Mouse (Mus musculus): ENCODE measurements around the gene Sowaha. TPM values are rescaled to one million over a fixed set of nuclear protein-coding genes. Genes with fewer than 3 reads are reported as not detected.

The Sowaha gene
- polyA plus RNA-seq, 1 experiment = 0.86 TPM

DNA sequence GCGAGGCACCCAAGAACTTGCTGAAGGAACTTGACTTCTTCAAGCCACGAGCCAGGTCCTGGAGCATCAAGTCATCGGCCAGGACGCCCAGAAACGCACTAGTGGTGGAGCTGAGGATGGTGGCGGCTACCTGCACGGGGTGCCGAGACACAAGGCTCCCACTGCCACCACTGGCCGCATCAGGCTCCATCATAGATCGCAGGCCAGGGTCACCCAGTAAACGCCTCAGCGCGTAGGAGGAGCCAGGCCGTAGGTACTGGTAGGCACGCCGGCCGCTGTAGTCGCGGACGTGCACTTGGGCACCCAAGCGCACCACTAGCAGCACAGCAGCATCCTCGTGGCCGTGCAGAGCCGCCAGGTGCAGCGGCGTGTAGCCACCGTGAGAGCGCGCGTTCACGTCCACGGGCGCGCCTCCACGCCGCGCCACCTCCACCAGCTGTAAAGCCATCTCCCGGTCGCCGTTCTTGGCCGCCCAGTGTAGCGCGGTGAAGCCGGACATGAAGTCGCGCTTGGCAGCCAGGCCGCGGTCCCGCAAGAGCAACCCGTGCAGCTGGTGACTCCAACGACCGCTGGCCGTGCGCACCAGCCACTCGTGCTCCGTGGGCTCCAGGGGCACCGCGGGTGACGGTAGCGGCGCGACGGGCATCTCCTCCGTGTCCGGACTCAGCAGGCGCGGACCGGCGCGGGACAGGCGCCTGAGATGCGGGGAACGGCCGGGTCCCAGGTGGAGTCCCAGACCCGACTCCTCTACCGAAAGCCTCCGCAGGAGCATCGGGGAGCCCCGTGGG, 1.5 kb downstream of the Sowaha start:
- no peak overlapping the region for H3K4me3 ChIP-seq (replicated peaks; ENCODE audit: extremely low read depth, low read depth, low read length)
- DNase-seq = no peak
- WGBS = 8% methylated on average over 79 of the region's 79 CpGs
- TF ChIP-seq CTCF (IDR thresholded peaks at IDR 0.05; ENCODE audit: insufficient read depth, low read length) (no peak), POLR2A (IDR thresholded peaks at IDR 0.05; ENCODE audit: borderline replicate concordance, extremely low read depth, low read depth, low read length) (no peak)
- H3K4me1 ChIP-seq (ENCODE audit: control insufficient read depth, insufficient read depth, low read length) = no peaks in the 10 kb centered on the region

DNA sequence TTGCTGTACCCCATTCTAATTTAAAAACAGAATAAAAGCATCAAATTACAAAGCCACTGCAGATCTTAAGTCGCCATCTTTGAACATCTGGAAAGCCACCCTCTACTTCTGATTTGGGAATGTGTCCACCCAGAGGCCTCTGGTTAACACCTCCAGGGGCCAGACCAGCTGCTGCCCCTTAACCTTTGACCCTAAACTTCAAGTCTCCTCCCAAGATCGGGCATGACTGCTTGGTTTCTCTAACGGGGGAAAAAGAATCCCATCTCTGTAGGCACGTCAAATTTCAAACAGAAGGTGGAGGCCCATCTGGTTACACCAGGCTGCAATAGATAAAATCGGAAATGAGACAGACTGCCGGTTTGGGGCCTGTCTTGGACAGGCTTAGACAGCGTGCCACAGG, 2.2 kb downstream of the Sowaha start:
- Histone ChIP-seq H3K4me1 (ENCODE audit: control insufficient read depth, insufficient read depth, low read length) (no peaks in the 10 kb centered on the region), H3K4me3 (replicated peaks; ENCODE audit: extremely low read depth, low read depth, low read length) (no peak overlapping the region)
- DNase-seq = no peak
- WGBS = 64% methylated on average over 7 of the region's 7 CpGs
- TF ChIP-seq CTCF (IDR thresholded peaks at IDR 0.05; ENCODE audit: insufficient read depth, low read length) = no peak
- TF ChIP-seq POLR2A (IDR thresholded peaks at IDR 0.05; ENCODE audit: borderline replicate concordance, extremely low read depth, low read depth, low read length) = no peak

DNA sequence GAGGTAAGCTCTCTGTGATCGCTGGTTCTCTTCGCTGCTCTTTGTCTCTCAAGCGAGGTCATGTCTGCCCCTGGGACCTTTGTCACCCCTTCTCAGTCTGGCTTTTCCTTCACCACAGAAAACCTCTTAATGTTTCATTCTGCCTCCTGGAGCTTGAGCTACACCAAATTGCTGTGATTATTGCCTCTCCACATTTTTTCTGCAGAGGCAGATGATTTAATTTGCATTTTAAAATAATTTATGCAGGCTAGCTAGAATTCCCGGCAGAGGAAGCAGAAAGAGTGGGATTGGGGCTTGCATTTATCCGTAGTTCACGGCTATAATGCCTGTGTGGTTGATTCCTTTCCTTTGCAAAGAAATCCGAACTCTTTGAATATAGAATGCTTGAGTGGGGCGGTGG, 4.5 kb downstream of the Sowaha start:
- Histone ChIP-seq H3K4me3 (replicated peaks; ENCODE audit: extremely low read depth, low read depth, low read length) (no peak overlapping the region), H3K4me1 (ENCODE audit: control insufficient read depth, insufficient read depth, low read length) (no peaks in the 10 kb centered on the region)
- 32% methylated on average over 8 of the region's 8 CpGs for WGBS
- TF ChIP-seq POLR2A (IDR thresholded peaks at IDR 0.05; ENCODE audit: borderline replicate concordance, extremely low read depth, low read depth, low read length) (no peak), CTCF (IDR thresholded peaks at IDR 0.05; ENCODE audit: insufficient read depth, low read length) (no peak)
- no peak for DNase-seq

DNA sequence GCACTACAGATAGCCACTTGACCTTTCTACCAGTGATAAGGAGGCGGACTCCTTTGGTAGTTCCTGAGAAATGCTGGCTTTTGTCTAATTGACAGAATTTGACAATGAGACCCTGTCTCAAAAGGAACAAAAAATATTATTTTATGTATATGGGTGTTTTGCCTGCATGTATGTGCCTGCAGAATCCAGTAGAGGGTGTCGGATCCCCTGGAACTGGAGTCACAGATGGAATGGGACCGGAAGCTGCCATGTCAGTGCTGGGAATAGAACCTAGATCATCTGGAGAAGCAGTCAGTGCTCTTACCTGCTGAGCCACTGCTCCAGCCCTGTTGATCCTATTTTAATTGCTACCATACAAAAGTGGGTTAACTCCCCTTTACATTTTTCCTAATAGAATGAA, 7.4 kb downstream of the Sowaha start:
- 78% methylated on average over 3 of the region's 3 CpGs for WGBS
- DNase-seq = no peak
- no peak overlapping the region for H3K4me3 ChIP-seq (replicated peaks; ENCODE audit: extremely low read depth, low read depth, low read length)
- TF ChIP-seq POLR2A (IDR thresholded peaks at IDR 0.05; ENCODE audit: borderline replicate concordance, extremely low read depth, low read depth, low read length) (no peak), CTCF (IDR thresholded peaks at IDR 0.05; ENCODE audit: insufficient read depth, low read length) (no peak)
- H3K4me1 ChIP-seq (ENCODE audit: control insufficient read depth, insufficient read depth, low read length) = no peaks in the 10 kb centered on the region

DNA sequence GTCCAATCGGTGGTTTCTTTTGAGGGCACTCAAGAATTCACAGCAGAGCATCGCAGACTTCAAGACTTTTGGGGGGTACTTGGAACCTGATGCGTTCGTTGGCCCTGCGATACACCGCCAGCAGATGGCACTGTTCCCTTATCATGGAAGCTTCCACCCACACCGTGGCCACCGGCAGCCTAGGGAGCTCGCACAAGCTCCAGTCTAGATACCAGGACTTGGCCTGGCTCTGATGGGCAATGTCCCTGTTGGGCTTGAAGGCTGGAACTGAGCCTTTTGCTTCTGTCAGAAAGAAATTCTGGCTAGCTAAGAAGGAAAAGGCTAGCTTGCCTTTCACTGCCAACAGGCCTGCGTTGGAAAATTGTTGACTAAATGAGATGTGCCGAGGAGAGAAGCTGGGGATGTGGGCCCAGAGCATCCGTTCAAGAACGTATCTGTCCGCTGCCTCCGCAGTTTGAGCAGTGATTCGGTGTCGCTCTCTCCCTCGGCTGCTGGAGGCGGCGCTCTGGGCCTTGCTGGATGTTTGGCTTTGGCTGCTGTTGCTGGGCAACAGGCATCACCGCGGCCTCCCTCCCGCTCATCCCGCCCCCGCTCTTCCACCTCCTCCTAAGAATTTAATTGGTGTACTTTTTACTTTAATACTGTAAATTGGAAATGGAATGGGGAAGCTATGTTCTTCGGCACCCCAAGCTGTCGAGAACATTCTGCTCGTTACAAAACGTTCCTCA, 9.9 kb downstream of the Sowaha start, which contains the start of gene Gm9837:
Gene Gm9837 (minus strand): TSS at position 512 of the 728 bp plus-strand sequence.
- peak; percentile 84 for DNase-seq
- TF ChIP-seq CTCF (IDR thresholded peaks at IDR 0.05; ENCODE audit: insufficient read depth, low read length) (peak; percentile 97), POLR2A (IDR thresholded peaks at IDR 0.05; ENCODE audit: borderline replicate concordance, extremely low read depth, low read depth, low read length) (no peak)
- WGBS = 6% methylated on average over 29 of the region's 29 CpGs
- no peaks in the 10 kb centered on the region for H3K4me1 ChIP-seq (ENCODE audit: control insufficient read depth, insufficient read depth, low read length)
- H3K4me3 ChIP-seq (replicated peaks; ENCODE audit: extremely low read depth, low read depth, low read length) = no peak within 1 kb of the TSS

DNA sequence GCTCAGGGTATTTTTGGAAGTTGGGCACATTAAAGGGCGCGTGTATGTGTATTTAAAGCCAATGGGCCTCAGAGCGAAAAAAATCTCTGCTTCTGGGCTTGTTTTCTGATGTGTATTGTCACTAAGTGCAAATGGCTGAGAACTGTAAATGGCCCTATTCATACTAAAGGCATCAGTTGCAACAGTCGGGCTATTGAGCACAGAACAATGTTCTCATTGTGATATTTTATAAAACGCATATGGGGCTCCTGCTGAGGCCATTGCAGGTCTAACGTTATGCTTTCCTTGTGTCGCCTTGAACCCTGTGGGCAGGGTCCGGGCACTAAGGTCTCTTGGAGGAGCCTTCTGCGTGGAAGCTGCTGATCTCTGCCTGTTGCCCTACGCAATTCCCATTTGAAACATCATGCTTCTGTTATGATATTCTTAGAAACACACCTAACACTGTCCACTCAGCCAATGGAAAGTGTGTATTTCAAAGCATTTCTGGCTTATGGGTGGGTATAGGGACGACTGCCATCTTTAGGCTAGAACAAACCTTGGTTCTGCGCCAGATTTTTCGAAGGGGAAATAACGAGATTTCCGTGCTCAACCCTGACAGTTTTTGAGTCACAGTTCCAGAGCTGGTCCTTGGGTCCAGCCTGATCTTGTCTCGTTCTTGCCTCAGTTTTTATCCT, 10.6 kb downstream of the Sowaha start:
- Histone ChIP-seq H3K4me3 (replicated peaks; ENCODE audit: extremely low read depth, low read depth, low read length) (no peak overlapping the region), H3K4me1 (ENCODE audit: control insufficient read depth, insufficient read depth, low read length) (no peaks in the 10 kb centered on the region)
- WGBS = 38% methylated on average over 16 of the region's 16 CpGs
- TF ChIP-seq CTCF (IDR thresholded peaks at IDR 0.05; ENCODE audit: insufficient read depth, low read length) (no peak), POLR2A (IDR thresholded peaks at IDR 0.05; ENCODE audit: borderline replicate concordance, extremely low read depth, low read depth, low read length) (no peak)
- DNase-seq = no peak

DNA sequence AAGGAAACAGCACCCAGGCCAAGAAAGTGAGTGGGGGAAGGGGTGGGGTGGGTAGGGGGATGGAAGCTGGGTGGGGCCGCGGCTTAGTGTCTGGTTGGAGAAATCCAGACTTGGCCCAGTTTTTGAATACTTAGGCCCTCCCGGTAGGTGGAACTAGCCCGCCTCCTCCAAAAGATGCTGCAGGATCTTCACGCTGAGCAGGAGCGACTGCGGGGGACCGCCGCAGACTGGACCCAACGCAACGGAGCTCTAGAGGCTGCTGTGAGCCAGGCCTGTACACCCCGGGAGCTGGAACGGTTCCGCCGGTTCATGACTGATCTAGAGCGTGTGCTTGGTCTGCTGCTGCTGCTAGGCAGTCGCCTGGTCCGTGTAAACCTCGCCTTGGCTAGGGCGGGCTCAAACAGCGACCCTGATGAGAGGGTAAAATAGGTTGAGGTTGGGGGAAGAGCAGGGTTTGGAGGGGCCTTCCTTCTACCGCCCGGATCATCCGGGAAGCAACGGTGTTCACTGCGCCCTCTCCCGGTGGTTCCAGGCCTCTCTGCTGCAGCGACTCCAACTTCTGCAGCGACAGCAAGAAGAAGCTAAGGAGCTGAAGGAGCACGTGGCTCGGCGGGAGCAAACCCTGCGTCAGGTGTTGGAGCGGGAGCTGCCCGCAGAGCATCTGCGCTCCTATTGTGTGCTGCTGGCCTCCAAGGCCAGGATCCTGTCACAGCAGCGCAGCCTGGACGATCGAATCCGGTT, 13.7 kb downstream of the Sowaha start:
- TF ChIP-seq POLR2A (IDR thresholded peaks at IDR 0.05; ENCODE audit: borderline replicate concordance, extremely low read depth, low read depth, low read length) = no peak
- TF ChIP-seq CTCF (IDR thresholded peaks at IDR 0.05; ENCODE audit: insufficient read depth, low read length) = peak; percentile 70
- DNase-seq = peak; percentile 75
- 17% methylated on average over 40 of the region's 40 CpGs for WGBS
- no peaks in the 10 kb centered on the region; the same call in 1 of the 2 replicates for H3K4me1 ChIP-seq (ENCODE audit: control insufficient read depth, insufficient read depth, low read length)
- H3K4me3 ChIP-seq (replicated peaks; ENCODE audit: extremely low read depth, low read depth, low read length) = peak overlapping the region; percentile 48

DNA sequence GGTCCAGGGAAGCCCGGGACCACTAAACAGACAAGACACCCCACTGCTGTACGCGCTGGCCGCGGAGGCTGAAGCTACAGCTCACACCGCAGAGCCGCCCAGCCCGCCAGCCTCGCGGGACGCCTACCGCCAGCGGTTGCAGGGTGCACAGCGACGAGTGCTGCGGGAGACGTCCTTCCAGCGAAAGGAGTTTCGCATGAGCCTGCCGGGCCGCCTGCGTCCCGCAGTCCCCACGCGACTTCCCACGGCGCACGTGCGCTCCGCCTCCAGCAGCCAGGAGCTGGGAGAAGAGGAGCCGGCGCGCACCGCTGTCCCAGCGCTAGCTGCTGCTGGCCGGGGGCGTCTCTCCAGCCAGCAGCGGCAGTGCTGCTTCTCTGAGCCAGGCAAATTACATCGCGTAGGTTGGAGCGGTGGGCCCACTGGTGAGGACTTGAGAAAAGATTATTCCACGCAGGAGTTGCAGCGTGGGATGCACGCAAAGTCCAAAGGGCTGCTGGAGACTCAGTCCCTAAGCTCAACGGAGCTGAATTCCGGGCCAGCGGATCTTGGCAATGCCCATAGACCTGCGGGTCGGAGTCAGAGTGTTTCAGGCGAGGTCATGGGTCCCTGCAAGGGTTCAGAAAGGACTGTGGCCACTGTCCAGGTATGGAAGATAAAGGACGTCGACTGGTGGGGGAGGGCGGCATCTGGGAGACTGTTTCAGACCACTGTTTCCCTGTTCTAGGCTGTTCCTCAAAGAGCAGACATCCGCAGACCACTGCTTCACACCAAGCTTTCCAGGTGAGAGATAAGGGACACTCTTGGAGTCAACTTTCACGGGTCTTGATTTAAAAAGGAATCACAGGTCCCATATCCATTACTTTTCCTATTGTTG, 16.3 kb downstream of the Sowaha start:
- no peak for DNase-seq
- Histone ChIP-seq H3K4me1 (ENCODE audit: control insufficient read depth, insufficient read depth, low read length) (no peaks in the 10 kb centered on the region; the same call in 1 of the 2 replicates), H3K4me3 (replicated peaks; ENCODE audit: extremely low read depth, low read depth, low read length) (no peak overlapping the region)
- TF ChIP-seq CTCF (IDR thresholded peaks at IDR 0.05; ENCODE audit: insufficient read depth, low read length) (no peak), POLR2A (IDR thresholded peaks at IDR 0.05; ENCODE audit: borderline replicate concordance, extremely low read depth, low read depth, low read length) (no peak)
- WGBS = 27% methylated on average over 55 of the region's 55 CpGs

All from lung, adult 2 months (tissue).